Mouse (Mus musculus) megakaryocyte, adult 5-6 weeks (primary cell): ENCODE measurements around the gene Tmem121b. TPM values are rescaled to one million over a fixed set of nuclear protein-coding genes. Genes with fewer than 3 reads are reported as not detected.

Experiments used
- ATAC-seq: 2 replicates; pipeline ENCODE4 v1.8.0; 2016; ENCODE audit warnings: mild to moderate bottlenecking, inconsistent platforms; ENCODE audit not compliant: poor library complexity, severe bottlenecking
- total RNA-seq, 2 experiments: library from RNA; stranded (forward) in 1 of 2; stranded (reverse) in 1 of 2; fragments of 153-499, 151-499 nt in 1 of 2; fragments of 221-1000, 200-1000 nt in 1 of 2; gene quantifications; 2 replicates each; pipeline versions ENCODE4 v1.2.3 to v1.2.4; 2015 to 2017

Tmem121b gene
- total RNA-seq, 2 experiments from 2014 or later, result not detected

- peak; percentile 48 for ATAC-seq
Measured at GRCm38 (mm10) chr6:120466609-120467329, 26.8 kb downstream of the Tmem121b start.

GRCm38 (mm10) chr6:120465393-120465792, 28.2 kb downstream of the Tmem121b start:
- ATAC-seq, result no peak

DNA sequence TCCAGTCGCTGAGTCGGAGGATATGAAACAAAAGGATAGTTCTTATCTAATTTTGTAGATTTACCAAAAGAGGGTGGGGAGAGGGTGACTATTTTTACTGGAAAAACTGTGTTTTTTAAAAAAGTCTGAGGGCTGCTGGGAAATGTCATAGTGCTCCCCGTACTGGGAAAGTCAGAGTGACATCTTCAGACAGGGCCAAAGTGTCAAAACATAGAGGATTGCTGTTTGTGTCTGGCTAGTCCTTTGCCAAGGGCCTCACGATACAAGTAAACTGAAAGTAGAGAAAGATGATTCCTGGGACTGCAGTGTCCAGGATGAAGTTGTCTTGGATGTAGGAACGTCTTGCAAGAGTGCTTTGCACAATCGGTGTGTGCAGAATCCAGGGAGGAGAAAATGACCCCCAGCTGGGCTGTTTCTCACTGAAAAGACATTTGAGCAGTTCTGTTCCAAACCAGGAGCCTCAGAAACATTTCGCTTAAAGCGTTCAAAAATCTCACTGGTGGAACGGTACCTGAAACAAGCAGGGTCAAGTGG, 29.1 kb downstream of the Tmem121b start:
- ATAC-seq, result no peak

- ATAC-seq, result peak; percentile 13; the same call in 1 of the 2 replicates
Measured at GRCm38 (mm10) chr6:120463884-120464283, 29.7 kb downstream of the Tmem121b start.

- peak; percentile 68 for ATAC-seq
Measured at GRCm38 (mm10) chr6:120463086-120463871, 30.3 kb downstream of the Tmem121b start, which contains the start of gene Il17ra. Il17ra (plus strand) TSS chr6:120463247.

DNA sequence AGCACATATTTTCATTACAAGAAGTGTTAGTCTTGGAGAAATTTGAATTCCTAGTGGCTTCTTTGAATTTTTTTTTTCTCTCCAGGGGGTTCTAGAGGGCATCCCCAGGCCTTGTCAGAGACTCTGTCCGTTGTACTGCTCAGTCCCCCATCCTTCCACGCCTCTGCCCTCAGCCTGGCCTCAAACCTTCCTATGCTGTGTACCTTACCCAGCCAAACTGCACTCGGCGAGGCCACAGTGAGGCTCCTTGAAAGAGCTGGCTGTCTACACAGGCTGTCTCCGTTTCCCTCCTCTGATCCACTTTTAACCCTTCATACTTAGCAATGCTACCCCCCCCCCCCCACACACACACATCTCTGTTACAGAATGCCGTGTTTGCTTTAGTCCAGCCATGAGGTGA, 31.4 kb downstream of the Tmem121b start:
- no peak for ATAC-seq

DNA sequence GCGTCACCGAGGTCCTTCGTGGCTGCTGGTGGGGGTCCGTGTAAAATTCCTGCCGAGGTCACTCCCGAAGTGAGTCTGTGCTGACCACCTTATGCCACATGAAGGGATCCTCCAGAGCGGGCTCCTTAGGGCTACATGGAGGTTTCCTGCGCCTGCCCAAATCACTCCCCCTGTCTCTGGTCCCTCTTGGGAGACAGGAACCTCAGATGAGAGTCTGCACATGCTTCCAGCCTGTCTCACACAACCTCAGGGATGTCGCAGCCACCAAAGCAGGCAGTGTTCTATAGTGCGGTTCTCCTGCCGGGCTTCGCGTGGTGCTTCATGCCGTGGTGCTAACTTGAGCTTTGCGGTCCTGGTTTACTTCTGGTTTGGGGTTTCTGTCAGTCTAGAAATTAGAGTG, 32.4 kb downstream of the Tmem121b start:
- no peak for ATAC-seq

GRCm38 (mm10) chr6:120457751-120458150, 35.9 kb downstream of the Tmem121b start:
- no peak for ATAC-seq

GRCm38 (mm10) chr6:120457074-120457473, 36.5 kb downstream of the Tmem121b start:
- ATAC-seq, result no peak

GRCm38 (mm10) chr6:120454627-120455077, 39.0 kb downstream of the Tmem121b start:
- ATAC-seq, result peak; percentile 37

DNA sequence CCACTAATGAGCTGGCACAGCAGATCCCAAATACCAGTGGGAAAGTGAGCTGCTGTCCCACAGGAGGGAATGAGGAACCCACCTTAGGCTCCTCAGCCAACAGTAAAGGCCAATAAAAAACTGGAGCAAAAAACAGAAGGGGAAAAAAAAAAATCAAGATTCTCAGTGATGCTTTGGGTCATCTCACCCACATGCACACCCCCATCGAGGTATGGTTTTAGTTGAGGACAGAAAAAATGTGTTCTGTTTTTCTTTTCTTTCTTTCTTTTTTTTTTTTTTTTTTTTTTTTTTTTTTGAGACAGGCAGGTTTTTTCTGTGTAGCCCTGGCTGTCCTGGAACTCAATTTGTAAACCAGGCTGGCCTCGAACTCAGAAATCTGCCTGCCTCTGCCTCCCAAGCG, 40.1 kb downstream of the Tmem121b start:
- no peak for ATAC-seq

DNA sequence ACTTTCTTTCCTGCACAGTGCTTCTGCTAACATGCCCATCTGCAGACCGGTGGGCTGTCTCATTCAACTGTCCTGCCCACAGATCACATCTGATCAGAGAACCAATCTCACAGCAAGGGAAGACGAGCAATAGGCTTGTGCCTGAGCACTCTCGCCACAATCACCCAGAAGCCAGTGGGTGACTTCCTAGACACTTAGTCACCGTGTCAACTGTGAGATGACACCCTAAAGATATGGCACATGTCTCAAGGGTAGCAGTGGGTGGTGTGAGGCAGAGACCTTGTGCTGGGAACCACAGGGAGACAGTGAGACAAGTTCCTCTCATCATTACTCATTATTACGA, 40.5 kb downstream of the Tmem121b start:
- ATAC-seq, result peak; percentile 56

DNA sequence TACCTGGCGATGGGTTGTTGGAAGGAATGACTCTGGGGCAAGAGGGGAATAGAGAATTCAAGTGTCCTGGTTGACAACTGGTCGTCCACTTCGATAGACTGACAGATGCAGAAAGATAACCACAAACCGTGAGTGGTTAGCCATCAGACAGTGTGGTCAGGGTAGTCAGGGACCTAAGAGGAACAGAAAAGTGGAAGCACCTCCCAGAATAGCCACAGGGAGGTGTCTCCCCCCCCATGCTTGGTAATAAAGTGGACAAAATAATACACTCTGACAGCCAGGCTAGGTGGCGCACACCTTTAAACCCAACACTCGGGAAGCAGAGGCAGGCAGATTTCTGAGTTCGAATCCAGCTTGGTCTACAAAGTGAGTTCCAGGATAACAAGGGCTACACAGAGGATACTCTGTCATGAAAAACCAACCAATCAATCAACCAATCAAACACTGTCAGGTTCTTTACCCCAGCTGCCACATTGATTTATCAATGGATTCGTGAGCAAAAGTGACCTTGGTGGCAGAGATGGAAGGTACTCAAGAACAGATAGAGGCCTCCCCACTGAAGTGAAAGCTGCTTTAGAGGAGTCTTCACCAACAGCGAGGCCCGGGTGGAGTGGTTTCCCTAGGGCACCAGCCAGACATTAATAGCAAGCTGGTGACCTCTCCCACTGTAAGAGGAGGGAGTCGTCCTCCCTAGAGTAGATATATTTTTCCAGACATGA, 41.1 kb downstream of the Tmem121b start:
- ATAC-seq, result peak; percentile 81

GRCm38 (mm10) chr6:120450208-120450607, 43.4 kb downstream of the Tmem121b start:
- no peak for ATAC-seq

- no peak for ATAC-seq
Measured at GRCm38 (mm10) chr6:120443363-120444355, 49.9 kb downstream of the Tmem121b start.

GRCm38 (mm10) chr6:120442171-120442749, 51.3 kb downstream of the Tmem121b start:
- ATAC-seq, result no peak
